Mouse (Mus musculus) neural tube, embryonic 14.5 days (tissue): ENCODE data around the gene Gm27179. TPM values are rescaled to one million over a fixed set of nuclear protein-coding genes. Genes with fewer than 3 reads are reported as not detected.
"Not testable (repeated sequence)": the region's sequence is repeated elsewhere in the genome, so short reads cannot be mapped to it uniquely, and the experiment has no call there.

Source experiments
- ATAC-seq: fragments of 200-750 bp; cut with Nextera tagmentation; 2 replicates; pipeline ENCODE4 v1.8.0; 2017; ENCODE audit warnings: low read depth, mild to moderate bottlenecking, moderate TSS enrichment, moderate library complexity
- H3K27ac ChIP-seq: fragments of 300-500 bp; sonication (generic); 2 replicates; pipeline ENCODE4 v1.5.1; 2014; ENCODE audit warnings: low read depth, mild to moderate bottlenecking, control low read depth, low read length, moderate library complexity, mixed read lengths
- H3K27me3 ChIP-seq: fragments of 300-500 bp; sonication (generic); 2 replicates; pipeline ENCODE4 v1.6.1; 2014; ENCODE audit warnings: low read length; ENCODE audit not compliant: control insufficient read depth, insufficient read depth
- H3K36me3 ChIP-seq: fragments of 300-500 bp; sonication (generic); 2 replicates; pipeline ENCODE4 v1.6.1; 2014; ENCODE audit warnings: low read length, mixed read lengths; ENCODE audit not compliant: control insufficient read depth, insufficient read depth
- H3K4me1 ChIP-seq: fragments of 300-500 bp; sonication (generic); 2 replicates; pipeline ENCODE4 v1.6.1; 2014; ENCODE audit warnings: low read length; ENCODE audit not compliant: control insufficient read depth, insufficient read depth
- H3K4me2 ChIP-seq: fragments of 300-500 bp; sonication (generic); 2 replicates; pipeline ENCODE4 v1.6.1; 2014; ENCODE audit warnings: mild to moderate bottlenecking, low read depth, low read length, control low read depth
- H3K4me3 ChIP-seq: fragments of 300-500 bp; sonication (generic); 2 replicates; pipeline ENCODE4 v1.5.1; 2014; ENCODE audit warnings: low read depth, low read length, control low read depth, mixed read lengths
- H3K9ac ChIP-seq: fragments of 300-500 bp; sonication (generic); replicated peaks from 2 replicates; pipeline ENCODE4 v1.6.1; 2014; ENCODE audit warnings: low read depth, mild to moderate bottlenecking, control low read depth, low read length, mixed read lengths
- H3K9me3 ChIP-seq: fragments of 300-500 bp; sonication (generic); 2 replicates; pipeline ENCODE4 v1.6.1; 2016; ENCODE audit warnings: low read length; ENCODE audit not compliant: control insufficient read depth
- WGBS: fragments of 180-500 bp; shearing (Covaris S2); extraction: QIAGEN DNeasy Blood & Tissue Kit; methylation state at CpG from one replicate; pipeline ENCODE4 v1.1.7; 2014; 5-methylcytosine and 5-hydroxymethylcytosine counted together
- polyA plus RNA-seq: library from polyadenylated mRNA; unstranded; fragments of >200 nt; fragmentation: Nextera tagmentation; extraction: Ambion mirVana; gene quantifications from 2 replicates; pipeline ENCODE4 v1.2.1, GENCODE M21; 2014

Gene Gm27179
- polyA plus RNA-seq, 1 experiment from 2014 or later: not detected

DNA sequence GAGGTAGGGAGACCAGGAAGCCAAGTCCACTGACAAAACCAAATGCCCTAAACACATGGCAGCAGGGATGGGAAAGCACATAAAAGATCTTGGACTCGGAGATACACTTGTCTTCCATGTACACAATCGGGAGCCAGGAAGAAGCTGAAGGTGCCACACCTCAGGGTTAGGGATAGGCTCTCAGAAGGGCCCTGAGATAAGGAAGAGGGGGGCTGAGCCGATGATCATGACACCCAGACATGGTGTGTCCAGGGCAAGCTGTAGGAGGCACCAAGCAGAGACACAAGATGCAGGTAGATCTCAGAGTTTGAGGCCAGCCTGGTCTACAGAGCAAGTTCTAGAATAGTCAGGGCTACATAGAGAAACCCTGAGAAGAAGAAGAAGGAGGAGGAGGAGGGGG, 17.8 kb downstream of the Gm27179 start:
- no CpG with 5 or more reads among the region's 3 CpGs for WGBS
- not testable (repeated sequence) for ATAC-seq

DNA sequence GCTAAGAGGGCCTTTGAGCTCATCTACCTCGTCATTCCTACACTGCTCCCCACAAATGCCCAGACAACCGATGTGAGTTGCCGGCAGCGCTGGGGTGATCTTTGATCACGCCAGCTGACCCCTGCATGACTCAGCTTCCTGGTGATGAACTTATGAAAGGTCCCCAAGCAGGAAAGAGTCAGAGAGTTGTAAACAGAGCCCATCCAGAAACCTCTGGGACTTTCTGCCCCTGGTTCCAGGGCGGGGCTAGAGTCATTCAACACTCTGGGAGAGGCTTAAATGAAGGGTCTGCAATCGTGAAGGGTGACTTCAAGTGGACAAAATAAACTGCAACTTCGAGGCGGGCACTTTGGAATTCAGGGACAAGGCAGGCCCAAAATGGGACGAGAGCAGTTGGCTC, 24.3 kb downstream of the Gm27179 start:
- not testable (repeated sequence) for H3K4me2 ChIP-seq, H3K9ac ChIP-seq, H3K27me3 ChIP-seq, ATAC-seq, H3K36me3 ChIP-seq, H3K4me3 ChIP-seq, H3K4me1 ChIP-seq, H3K9me3 ChIP-seq, H3K27ac ChIP-seq
- no CpG with 5 or more reads among the region's 10 CpGs for WGBS

More for the DNA sequence above, 17.8 kb downstream of the Gm27179 start:
- H3K4me2 ChIP-seq, H3K4me1 ChIP-seq, H3K4me3 ChIP-seq, H3K9me3 ChIP-seq, H3K9ac ChIP-seq, H3K36me3 ChIP-seq, H3K27ac ChIP-seq, H3K27me3 ChIP-seq: not testable (repeated sequence)

DNA sequence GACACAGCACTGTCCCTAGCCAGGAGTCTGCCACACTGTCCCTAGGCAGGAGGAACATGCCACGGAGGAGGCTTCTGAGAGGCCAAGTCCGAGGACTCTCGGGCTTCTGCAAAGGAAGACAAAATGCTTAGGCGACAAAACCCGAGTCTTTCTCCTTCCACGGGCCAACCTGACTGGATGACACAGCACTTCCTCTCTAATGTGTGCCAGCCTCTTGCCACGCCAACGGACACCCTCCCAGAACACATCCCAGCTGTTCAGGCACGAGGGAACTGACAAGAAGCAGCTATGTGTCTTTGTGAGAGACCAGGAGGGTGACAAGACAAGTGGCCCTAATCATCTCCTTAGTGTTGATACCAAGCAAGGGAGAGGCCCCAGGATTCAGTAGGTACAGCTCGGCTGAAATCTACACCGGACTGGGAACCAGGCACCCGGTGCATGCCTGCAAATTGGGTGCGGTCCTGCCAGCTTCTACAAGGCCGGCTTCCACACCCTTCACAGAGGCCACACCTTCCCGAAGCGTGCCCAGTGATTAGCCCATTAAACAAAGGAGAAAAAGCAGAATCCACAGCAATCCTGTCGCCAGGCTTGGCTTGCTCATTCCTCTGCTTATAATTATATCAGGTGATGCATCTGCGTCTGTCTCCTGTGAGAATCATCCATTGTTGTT, 26.7 kb downstream of the Gm27179 start:
- not testable (repeated sequence) for ATAC-seq, H3K4me3 ChIP-seq

DNA sequence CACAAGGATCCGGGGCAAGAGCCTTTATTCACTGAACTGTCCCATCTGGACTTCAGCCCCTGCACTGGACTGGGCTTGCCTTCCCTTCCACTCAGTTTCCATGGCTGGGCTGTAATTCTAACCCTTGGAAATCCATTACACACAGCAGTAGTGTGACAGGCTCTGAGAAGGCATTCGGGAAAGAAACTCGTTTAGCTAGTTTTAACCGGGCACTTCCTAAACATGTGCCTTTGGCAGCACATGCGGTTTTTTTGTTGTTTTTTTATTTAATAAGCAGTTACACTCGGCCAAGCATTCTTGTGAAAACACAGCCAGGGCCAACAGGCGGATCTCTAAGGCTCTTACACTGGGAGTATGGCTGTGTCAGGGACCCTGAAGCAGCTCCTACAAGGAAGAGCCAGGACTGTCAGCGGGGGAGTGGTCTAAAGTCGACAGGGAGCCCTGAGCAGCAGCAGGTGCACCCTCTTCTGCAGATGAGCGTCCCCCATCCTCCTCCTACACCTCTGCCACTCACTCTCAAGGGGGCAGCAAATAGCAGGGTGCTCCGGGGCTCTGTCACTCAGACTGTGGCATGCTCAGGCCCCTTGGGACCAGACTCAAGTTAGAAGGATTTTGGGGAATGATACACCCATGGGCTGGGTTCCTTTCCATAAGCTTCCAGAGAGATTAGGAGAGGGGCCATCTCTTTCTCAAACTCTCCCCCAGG, 38.3 kb downstream of the Gm27179 start:
- H3K27me3 ChIP-seq, H3K36me3 ChIP-seq, H3K9ac ChIP-seq, H3K9me3 ChIP-seq, H3K4me2 ChIP-seq, H3K27ac ChIP-seq, ATAC-seq, H3K4me1 ChIP-seq, H3K4me3 ChIP-seq: not testable (repeated sequence)
- no CpG with 5 or more reads among the region's 11 CpGs for WGBS

More for the DNA sequence above, 26.7 kb downstream of the Gm27179 start:
- not testable (repeated sequence) for H3K27ac ChIP-seq, H3K36me3 ChIP-seq, H3K9me3 ChIP-seq, H3K4me1 ChIP-seq, H3K4me2 ChIP-seq, H3K9ac ChIP-seq, H3K27me3 ChIP-seq
- no CpG with 5 or more reads among the region's 18 CpGs for WGBS

DNA sequence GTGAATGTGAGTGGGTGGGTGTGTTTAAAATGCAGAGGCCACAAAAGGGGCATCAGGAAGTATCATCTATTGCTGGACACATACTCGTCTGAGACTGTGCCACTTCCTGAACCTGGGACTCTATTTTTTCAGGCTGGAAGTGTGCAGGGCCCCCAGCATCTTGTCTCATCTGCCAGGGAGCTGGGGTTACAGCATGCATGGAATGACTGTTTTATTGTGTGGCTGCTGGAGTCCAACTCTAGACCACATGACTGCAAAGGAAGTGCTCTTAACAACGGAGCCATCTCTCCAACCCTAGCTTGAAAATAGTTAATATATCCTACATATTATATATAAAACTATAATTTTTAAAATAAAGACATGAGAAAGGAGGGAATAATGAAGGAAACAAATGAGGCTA, 39.0 kb downstream of the Gm27179 start:
- not testable (repeated sequence) for H3K27ac ChIP-seq, ATAC-seq, H3K36me3 ChIP-seq, H3K4me3 ChIP-seq, H3K4me1 ChIP-seq, H3K27me3 ChIP-seq, H3K4me2 ChIP-seq, H3K9me3 ChIP-seq, H3K9ac ChIP-seq
- WGBS: no CpG with 5 or more reads among the region's 2 CpGs

DNA sequence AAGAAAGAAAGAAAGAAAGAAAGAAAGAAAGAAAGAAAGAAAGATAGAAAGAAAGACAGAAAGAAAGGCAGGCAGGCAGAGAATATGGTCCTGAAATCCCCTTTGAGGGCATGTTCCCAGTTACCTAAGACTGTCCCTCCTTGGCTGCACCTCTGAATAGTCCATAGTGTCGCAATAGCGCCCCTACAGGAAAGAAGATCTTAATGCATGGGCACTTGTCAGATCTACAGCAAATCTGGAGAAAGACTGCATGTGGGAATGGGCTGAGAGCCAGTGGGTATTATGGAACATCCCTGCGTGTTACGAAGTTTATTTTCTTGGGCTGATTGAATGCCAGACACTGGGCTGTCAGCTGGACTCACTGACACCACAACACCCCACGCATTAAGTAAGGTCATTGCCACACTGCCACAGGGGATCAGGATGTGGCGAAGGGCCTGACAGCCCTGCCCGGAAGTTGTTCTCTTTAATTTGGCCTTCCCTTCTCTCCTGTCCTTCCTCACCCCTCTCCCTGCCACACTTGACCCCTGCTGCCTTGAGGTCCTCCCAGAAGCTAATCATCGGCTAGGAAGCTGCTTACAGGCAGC, 42.1 kb downstream of the Gm27179 start:
- no CpG with 5 or more reads among the region's 8 CpGs for WGBS
- H3K27ac ChIP-seq, H3K4me1 ChIP-seq, H3K4me2 ChIP-seq, ATAC-seq, H3K9ac ChIP-seq, H3K36me3 ChIP-seq, H3K27me3 ChIP-seq, H3K9me3 ChIP-seq, H3K4me3 ChIP-seq: not testable (repeated sequence)

DNA sequence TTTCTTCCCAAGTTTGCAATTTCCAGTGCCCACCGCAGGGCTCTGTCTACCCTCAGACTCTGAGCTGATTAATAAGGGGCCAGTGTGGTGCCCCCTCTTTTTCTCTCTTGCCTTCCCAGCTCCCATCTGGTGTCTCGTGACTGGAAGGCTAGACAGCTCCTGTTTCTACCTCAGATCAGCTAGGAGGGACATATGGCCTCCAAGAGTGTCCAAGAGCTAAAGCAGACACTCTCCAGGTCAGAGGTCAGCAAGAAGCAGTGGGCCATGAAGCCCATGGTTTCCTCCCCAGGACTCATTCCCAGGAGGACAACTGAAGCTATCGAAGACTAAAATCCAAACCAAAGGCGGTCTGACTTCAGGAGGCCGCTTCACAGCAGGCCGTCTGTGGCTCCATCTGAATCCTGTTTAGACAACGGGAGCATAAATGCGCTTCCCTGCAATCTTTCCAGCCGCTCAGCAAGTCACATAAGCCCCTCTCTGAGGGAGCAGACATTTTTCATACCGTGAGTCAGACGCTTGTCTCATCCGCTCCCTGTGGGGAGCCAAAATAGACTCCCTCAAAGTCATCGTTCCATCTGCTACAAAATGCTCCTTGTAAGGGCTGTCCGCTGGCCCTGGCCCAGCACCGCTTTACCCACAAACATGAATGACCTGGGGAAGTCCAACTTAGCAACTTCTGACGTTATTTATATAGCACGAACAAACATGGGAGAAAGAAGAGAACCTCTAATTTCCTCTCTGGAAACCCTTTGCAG, 44.6 kb downstream of the Gm27179 start:
- H3K9me3 ChIP-seq, ATAC-seq, H3K4me1 ChIP-seq, H3K36me3 ChIP-seq, H3K4me2 ChIP-seq, H3K27me3 ChIP-seq, H3K4me3 ChIP-seq, H3K9ac ChIP-seq, H3K27ac ChIP-seq: not testable (repeated sequence)
- no CpG with 5 or more reads among the region's 17 CpGs for WGBS

DNA sequence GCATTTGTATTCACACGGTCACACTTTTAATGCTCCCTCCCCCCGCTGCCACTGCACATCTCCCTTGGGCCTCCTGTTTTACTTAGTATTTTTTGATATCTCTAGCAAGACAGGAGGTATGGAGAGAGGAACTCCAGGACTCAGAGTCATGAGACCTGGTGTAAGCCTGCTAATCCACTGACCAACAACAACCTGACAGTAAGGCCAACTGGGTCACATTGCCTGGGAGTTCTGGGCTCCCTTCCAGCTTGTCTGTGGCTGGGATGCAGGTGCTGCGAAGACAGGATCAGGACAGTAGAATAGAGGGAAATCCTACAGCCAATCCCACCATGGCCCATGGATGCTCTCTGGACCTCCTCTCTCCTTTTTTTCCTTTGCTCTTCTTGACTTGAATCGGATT, 47.9 kb downstream of the Gm27179 start:
- H3K9ac ChIP-seq, H3K27me3 ChIP-seq, H3K4me3 ChIP-seq, H3K4me1 ChIP-seq, ATAC-seq, H3K36me3 ChIP-seq, H3K9me3 ChIP-seq, H3K4me2 ChIP-seq, H3K27ac ChIP-seq: not testable (repeated sequence)
- no CpG with 5 or more reads among the region's 4 CpGs for WGBS
